Mouse (Mus musculus) liver, embryonic 14.5 days (tissue): ENCODE measurements around the gene Nsf. TPM values are rescaled to one million over a fixed set of nuclear protein-coding genes. Genes with fewer than 3 reads are reported as not detected.
"Not testable (repeated sequence)": the region's sequence is repeated elsewhere in the genome, so short reads cannot be mapped to it uniquely, and the experiment has no call there.

ENCODE experiments used
- ATAC-seq: fragments of 200-750 bp; cut with Nextera tagmentation; 2 replicates; pipeline ENCODE4 v1.8.0; 2017; ENCODE audit warnings: moderate number of reproducible peaks, mild to moderate bottlenecking, moderate library complexity; ENCODE audit not compliant: insufficient read depth
- DNase-seq, 3 experiments: peaks; one replicate each; pipeline ENCODE4 v3.0.0-alpha.2; 2012 to 2013; ENCODE audit warnings: low read depth in 3 of 3, low spot score in 3 of 3
- H3K27ac ChIP-seq: fragments of 300-500 bp; sonication (generic); 2 replicates; pipeline ENCODE4 v1.5.1; 2014; ENCODE audit warnings: moderate library complexity, mild to moderate bottlenecking, control low read depth, inconsistent platforms
- H3K27me3 ChIP-seq: fragments of 300-500 bp; sonication (generic); 2 replicates; pipeline ENCODE4 v1.6.1; 2014; ENCODE audit warnings: mild to moderate bottlenecking, low read length, moderate library complexity; ENCODE audit not compliant: control insufficient read depth, insufficient read depth
- H3K36me3 ChIP-seq: fragments of 300-500 bp; sonication (generic); replicated peaks from 2 replicates; pipeline ENCODE4 v1.6.1; 2014; ENCODE audit warnings: low read depth; ENCODE audit not compliant: control insufficient read depth, insufficient read depth
- H3K4me1 ChIP-seq, 2 experiments: fragments of 200-500 bp in 1 of 2; fragments of 300-500 bp in 1 of 2; sonication (generic) in 1 of 2; replicated peaks; 2 replicates each; pipeline ENCODE4 v1.6.1; 2012 to 2014; ENCODE audit warnings: antibody characterized with exemption in 1 of 2, inconsistent platforms in 1 of 2, low read length in 1 of 2; ENCODE audit not compliant: control insufficient read depth in 2 of 2, insufficient read depth in 2 of 2
- H3K4me2 ChIP-seq: fragments of 300-500 bp; sonication (generic); 2 replicates; pipeline ENCODE4 v1.6.1; 2014; ENCODE audit warnings: low read depth, mild to moderate bottlenecking, control low read depth, moderate library complexity
- H3K4me3 ChIP-seq, 2 experiments: fragments of 200-500 bp in 1 of 2; fragments of 300-500 bp in 1 of 2; sonication (generic) in 1 of 2; 2 replicates each; pipeline ENCODE4 v1.5.1; 2012 to 2014; ENCODE audit warnings: low read depth in 2 of 2, low read length in 2 of 2, mild to moderate bottlenecking in 2 of 2, control low read depth in 1 of 2, inconsistent platforms in 1 of 2, moderate library complexity in 1 of 2; ENCODE audit not compliant: insufficient read depth in 1 of 2
- H3K9ac ChIP-seq: fragments of 300-500 bp; sonication (generic); replicated peaks from 2 replicates; pipeline ENCODE4 v1.6.1; 2014; ENCODE audit warnings: mild to moderate bottlenecking, control low read depth, moderate library complexity
- H3K9me3 ChIP-seq: fragments of 300-500 bp; sonication (generic); 2 replicates; pipeline ENCODE4 v1.6.1; 2016; ENCODE audit warnings: low read length, mixed read lengths; ENCODE audit not compliant: control insufficient read depth
- CTCF ChIP-seq: IDR thresholded peaks from 2 replicates; pipeline ENCODE4 v1.5.1; 2016; ENCODE audit warnings: antibody characterized with exemption, low read depth, control low read depth
- EP300 ChIP-seq: IDR thresholded peaks from 2 replicates; pipeline ENCODE4 v1.6.1; 2016; ENCODE audit warnings: antibody characterized with exemption, low read depth
- WGBS: fragments of 180-500 bp; shearing (Covaris S2); extraction: QIAGEN DNeasy Blood & Tissue Kit; methylation state at CpG from one replicate; pipeline ENCODE4 v1.1.7; 2014; ENCODE audit not compliant: insufficient replicate concordance; 5-methylcytosine and 5-hydroxymethylcytosine counted together
- polyA plus RNA-seq, 2 experiments: library from polyadenylated mRNA; depleted of rRNA in 1 of 2; stranded (reverse) in 1 of 2; unstranded in 1 of 2; fragments of >200 nt; fragmentation: Nextera tagmentation in 1 of 2; extraction: Ambion mirVana in 1 of 2; gene quantifications; 2 replicates each; pipeline versions ENCODE4 v1.2.1 to v1.2.3; 2012 to 2014

Nsf gene
- polyA plus RNA-seq, 2 experiments, result 12.9 to 19.9 TPM

DNA sequence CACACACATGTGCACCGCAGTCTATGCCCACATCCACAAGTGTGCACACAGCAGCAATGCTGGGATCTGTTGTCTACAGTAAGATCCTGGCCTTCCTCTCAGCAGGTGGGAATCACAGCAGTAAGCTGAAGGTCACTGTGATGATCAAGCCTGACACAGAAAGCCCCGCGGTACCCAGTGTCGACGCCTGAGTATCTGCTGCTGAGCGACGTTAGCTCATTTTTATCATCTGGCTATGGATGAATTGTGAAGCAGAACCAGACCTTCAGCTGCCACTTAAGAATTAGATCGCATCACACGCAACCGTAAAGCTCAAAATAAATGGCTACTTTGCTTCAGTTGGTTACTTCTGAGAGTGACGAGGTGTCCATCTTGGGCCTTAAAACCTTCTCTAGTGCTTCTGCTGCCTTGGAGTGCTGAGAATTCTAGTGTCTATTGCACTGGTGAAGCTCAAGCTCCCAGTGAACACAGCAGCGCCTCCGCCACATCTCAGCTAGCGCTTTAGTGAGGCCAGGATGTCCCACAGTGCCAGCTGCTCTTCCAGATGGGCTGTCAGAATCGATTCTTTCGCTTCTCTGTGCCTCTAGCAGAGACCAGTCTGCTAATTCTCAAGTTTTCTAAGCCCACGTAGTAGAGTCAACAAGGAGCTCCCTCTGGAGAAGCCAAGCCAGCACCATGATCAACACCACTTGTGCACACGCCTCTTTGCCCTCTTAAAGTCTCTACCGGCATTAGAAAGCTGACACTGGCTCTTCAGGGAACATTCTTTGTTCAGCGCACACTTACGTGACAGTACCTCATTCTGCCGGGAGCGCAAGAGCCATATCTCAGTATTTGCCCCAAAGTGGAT is 63.3 kb downstream of the Nsf start:
- H3K27me3 ChIP-seq, result no peaks in the 10 kb centered on the region
- H3K36me3 ChIP-seq, result no peaks in the 10 kb centered on the region
- ATAC-seq, result no peak
- H3K4me2 ChIP-seq, result no peak overlapping the region
- H3K9ac ChIP-seq, result no peak overlapping the region
- 85% methylated on average over 23 of the region's 23 CpGs for WGBS
- no peaks in the 10 kb centered on the region for H3K4me1 ChIP-seq
- no peaks in the 10 kb centered on the region for H3K9me3 ChIP-seq
- TF ChIP-seq EP300, result no peak
- no peak for TF ChIP-seq CTCF
- DNase-seq, result no peak
- no peak overlapping the region for H3K4me3 ChIP-seq
- no peak overlapping the region for H3K27ac ChIP-seq

DNA sequence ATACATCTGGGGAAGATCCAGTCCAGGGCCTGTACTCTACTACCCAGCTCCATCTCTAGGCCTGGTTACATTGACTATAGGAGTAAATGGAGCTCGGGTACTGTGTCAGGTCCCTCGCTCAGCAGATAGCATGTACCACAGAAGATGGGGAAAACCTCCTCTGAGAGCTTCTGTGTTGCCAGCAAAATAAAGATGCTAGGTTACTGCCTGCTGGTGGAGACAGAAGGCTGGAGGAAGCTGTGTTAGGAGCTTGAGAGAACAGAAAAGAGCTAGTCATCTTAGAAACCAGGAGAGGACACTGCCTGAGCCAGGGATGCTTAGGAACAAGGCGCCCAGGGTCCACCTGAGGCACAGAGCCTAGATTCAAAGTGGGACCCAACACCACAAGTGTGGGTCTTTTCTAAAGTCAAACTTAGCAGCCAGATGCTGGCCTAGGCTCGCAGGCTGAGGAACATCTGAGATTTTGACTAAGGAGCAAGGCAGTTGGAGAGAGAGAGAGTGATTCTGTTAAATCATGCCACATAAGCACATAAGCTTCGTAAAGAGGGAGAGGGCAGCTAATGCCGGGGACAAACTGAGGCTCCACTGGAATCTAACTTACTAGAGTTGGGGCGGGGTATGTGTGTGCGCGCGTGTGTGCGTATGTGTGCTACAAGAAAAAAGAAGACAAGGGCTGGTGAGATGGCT is 66.0 kb downstream of the Nsf start:
- no peaks in the 10 kb centered on the region for H3K36me3 ChIP-seq
- H3K9ac ChIP-seq, result no peak overlapping the region
- no peak overlapping the region for H3K4me2 ChIP-seq
- H3K27me3 ChIP-seq, result no peaks in the 10 kb centered on the region
- no peak for TF ChIP-seq EP300
- TF ChIP-seq CTCF, result no peak
- H3K4me1 ChIP-seq, result no peaks in the 10 kb centered on the region
- no peak for DNase-seq
- WGBS, result 83% methylated on average over 11 of the region's 11 CpGs
- no peak overlapping the region for H3K27ac ChIP-seq
- no peaks in the 10 kb centered on the region for H3K9me3 ChIP-seq
- no peak for ATAC-seq
- H3K4me3 ChIP-seq, result no peak overlapping the region

DNA sequence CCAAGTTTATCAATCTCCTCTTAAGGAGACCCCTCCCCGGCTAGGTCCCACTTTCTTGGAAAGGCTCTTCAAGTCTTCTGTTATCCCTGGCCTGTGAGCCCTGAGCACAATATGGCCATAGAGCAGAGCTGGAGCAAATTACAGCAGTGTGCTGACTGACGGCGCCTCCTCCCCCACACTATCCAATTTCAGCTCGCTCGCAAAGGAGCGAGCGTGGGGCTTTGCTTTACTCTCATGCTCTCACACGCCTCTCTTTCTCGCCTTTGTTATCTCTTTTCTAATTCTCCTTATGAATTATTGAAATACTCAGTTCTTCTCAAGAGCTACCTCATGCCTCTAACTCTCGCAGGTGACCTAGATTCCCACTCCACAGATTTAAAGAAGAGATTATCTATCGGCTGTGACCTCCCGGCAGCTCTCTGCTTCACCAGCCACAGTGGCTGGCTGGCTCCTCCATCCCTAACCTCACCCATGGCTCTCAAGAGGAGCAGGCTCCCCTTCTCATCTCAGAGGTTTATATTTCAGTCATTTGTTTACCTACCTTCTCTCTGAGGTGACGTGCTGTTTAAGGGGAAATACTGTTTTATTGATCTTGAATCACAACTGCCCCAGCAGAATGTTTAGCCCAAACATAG is 69.0 kb downstream of the Nsf start:
- no peaks in the 10 kb centered on the region for H3K4me1 ChIP-seq
- no peak overlapping the region for H3K4me2 ChIP-seq
- H3K36me3 ChIP-seq, result no peaks in the 10 kb centered on the region; the same call in 1 of the 2 replicates
- ATAC-seq (no peak), DNase-seq (no peak)
- no peaks in the 10 kb centered on the region for H3K27me3 ChIP-seq
- H3K9ac ChIP-seq, result no peak overlapping the region
- no peaks in the 10 kb centered on the region for H3K9me3 ChIP-seq
- 61% methylated on average over 13 of the region's 13 CpGs for WGBS
- H3K4me3 ChIP-seq, result no peak overlapping the region
- no peak for TF ChIP-seq EP300
- TF ChIP-seq CTCF, result no peak
- no peak overlapping the region for H3K27ac ChIP-seq

- Histone ChIP-seq H3K27ac (no peak overlapping the region), H3K4me3 (no peak overlapping the region), H3K4me2 (no peak overlapping the region), H3K4me1 (no peaks in the 10 kb centered on the region), H3K27me3 (no peaks in the 10 kb centered on the region), H3K9me3 (no peaks in the 10 kb centered on the region), H3K36me3 (no peaks in the 10 kb centered on the region; the same call in 1 of the 2 replicates), H3K9ac (no peak overlapping the region)
- no peak for DNase-seq
- 69% methylated on average over 10 of the region's 10 CpGs for WGBS
- ATAC-seq, result no peak
- TF ChIP-seq CTCF (no peak), EP300 (no peak)
These were observed 70.1 kb downstream of the Nsf start for GRCm38 (mm10) chr11:103883793-103884192.

GRCm38 (mm10) chr11:103879476-103879875 is 74.4 kb downstream of the Nsf start:
- H3K4me2 ChIP-seq, H3K9me3 ChIP-seq, H3K27ac ChIP-seq, H3K4me1 ChIP-seq, H3K36me3 ChIP-seq, H3K27me3 ChIP-seq, DNase-seq, ATAC-seq, H3K4me3 ChIP-seq, H3K9ac ChIP-seq: not testable (repeated sequence)
- WGBS, result 82% methylated on average over 7 of the region's 8 CpGs
